Mouse (Mus musculus): ENCODE data around the gene Prex1.

The Prex1 gene

GRCm38 (mm10) chr2:166685824-166686223 lies 27.8 kb downstream of the Prex1 start:
- WGBS: 44% methylated on average over 8 of the region's 8 CpGs

DNA sequence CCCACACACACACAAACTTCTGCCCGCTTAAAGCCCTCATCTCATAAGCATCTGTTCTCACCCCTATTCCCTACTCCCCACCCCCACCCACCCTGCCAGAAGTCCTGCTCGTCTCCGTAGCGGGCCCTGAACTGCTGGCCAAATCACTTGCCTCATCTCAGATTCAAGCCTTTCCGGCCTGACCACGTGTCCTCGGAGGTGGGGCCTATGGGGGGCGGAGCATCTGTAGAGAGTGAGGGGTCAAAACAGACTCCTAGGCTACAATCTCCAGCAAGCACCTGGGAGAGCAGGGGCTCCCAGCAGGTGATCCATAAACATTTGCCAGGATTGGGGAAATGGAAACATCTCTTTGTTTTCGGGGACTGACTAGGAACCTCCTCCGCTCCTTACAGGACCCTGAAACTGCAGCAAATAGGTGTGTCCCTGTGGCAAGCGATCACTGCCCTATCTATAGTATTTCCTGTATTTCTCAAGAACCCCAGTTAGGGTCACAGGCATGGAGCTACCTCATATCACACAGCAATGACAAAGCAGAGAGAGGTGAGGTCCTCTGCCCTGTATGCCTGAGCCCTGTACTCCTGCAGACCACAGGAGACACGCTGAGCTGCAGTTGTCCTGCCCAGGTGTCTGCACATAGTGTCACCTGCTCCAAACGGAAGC lies 29.6 kb downstream of the Prex1 start:
- WGBS: 42% methylated on average over 13 of the region's 13 CpGs

DNA sequence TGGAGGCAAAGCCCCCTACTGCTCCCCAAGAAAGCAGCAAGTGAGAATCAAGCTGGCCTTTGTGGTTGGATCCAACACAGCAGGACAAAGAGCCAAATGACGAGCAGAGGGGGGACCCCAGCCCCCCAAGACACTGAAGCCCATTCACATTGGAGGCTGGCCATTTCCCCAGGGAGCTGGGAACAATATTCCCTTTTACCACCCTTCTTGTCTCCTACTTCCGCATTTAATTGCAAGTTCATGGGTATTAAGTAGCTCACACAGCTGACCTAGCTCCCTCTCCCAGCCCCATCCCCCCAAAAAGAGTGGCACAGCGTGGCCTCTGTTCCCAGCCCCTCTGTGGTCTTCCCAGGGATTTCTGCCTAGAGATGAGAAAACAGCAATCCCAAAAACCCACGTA lies 30.8 kb downstream of the Prex1 start:
- 60% methylated on average over 4 of the region's 4 CpGs for WGBS

- 55% methylated on average over 13 of the region's 13 CpGs for WGBS
These were observed 34.5 kb downstream of the Prex1 start for GRCm38 (mm10) chr2:166678959-166679759.

- 57% methylated on average over 11 of the region's 11 CpGs for WGBS
These were observed 36.7 kb downstream of the Prex1 start for GRCm38 (mm10) chr2:166676933-166677332.

GRCm38 (mm10) chr2:166676498-166676897 lies 37.1 kb downstream of the Prex1 start:
- whole genome bisulfite sequencing: 38% methylated on average over 14 of the region's 14 CpGs

GRCm38 (mm10) chr2:166675588-166676444 lies 37.8 kb downstream of the Prex1 start:
- 50% methylated on average over 14 of the region's 14 CpGs for WGBS

DNA sequence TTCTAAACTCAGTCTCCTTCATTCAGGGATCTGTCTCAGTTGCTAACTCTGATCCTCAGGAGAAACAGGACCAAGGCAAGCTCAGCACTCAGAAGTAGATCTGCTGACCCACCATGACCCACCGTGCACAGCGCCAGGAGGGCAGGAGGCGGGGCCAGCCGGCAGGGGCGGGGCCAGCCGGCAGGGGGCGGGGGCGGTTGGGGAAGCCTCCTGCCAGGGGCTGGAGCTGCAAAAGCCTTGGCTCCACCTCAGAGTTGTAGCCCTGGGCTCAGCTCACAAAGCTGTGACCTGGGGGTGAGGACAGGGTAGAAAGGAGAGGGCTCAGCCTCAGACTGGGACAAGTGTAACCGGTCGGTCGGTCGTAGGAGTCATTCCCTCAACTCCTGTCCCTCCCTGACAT lies 38.9 kb downstream of the Prex1 start:
- WGBS: 36% methylated on average over 11 of the region's 12 CpGs

- WGBS: 80% methylated on average over 12 of the region's 12 CpGs
These were observed 39.7 kb downstream of the Prex1 start for GRCm38 (mm10) chr2:166673951-166674350.

GRCm38 (mm10) chr2:166672171-166672965 lies 41.3 kb downstream of the Prex1 start:
- 71% methylated on average over 14 of the region's 14 CpGs for WGBS

DNA sequence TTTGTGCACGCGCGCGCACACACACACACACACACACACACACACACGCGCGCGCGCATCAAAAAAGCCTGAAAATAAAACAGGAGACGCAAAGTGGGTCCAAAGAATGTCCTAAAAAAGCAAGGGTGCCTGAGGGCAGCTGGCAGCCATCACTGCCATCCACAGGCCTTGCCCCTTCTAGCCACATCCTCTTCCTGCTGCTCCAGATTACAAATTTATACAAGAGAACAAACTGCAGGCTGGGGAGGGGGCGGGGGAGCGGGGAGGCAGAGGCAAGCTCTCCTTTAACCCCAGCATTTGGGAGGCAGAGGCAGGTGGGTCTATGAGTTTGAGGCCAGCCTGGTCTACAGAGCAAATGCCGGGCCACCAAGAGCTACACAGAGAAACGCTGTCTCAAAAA lies 42.0 kb downstream of the Prex1 start:
- 84% methylated on average over 14 of the region's 14 CpGs for WGBS

- 50% methylated on average over 8 of the region's 8 CpGs for WGBS
These were observed 42.6 kb downstream of the Prex1 start for GRCm38 (mm10) chr2:166671019-166671418.

- 78% methylated on average over 9 of the region's 9 CpGs for WGBS
These were observed 43.7 kb downstream of the Prex1 start for GRCm38 (mm10) chr2:166669922-166670321.

GRCm38 (mm10) chr2:166667790-166668695 lies 45.6 kb downstream of the Prex1 start:
- WGBS: 19% methylated on average over 22 of the region's 22 CpGs

GRCm38 (mm10) chr2:166666175-166666574 lies 47.5 kb downstream of the Prex1 start:
- 71% methylated on average over 13 of the region's 13 CpGs for WGBS

DNA sequence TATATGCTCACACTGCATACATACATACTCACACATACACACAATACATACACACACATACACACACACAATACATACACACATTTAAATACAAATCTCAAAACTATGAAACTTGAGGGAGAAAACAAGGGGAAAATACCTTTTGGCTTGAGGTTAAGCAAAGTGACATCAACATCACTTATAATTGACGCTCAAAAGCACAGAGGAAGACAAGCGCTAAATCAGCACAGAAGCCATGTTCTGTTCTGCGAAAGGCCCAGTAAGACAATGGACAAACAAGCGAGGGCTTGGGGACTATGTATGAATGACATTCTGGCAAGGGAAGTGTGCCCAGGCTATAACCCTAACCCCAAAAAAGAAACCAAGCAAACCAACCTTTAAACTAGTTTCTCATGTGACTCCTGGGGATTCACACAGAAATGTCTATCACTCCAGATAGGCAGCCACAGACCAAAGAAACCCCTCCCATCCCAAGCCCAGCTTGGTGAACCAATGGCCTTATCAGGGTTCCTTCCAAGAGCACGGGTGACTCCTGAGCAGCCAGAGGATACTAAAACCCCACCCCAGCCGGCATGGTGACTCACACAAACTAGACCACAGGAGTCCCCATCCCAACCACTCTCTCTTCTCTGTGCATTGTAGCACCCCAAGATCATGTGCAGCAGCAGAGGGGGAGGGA lies 48.2 kb downstream of the Prex1 start:
- 70% methylated on average over 6 of the region's 6 CpGs for WGBS

DNA sequence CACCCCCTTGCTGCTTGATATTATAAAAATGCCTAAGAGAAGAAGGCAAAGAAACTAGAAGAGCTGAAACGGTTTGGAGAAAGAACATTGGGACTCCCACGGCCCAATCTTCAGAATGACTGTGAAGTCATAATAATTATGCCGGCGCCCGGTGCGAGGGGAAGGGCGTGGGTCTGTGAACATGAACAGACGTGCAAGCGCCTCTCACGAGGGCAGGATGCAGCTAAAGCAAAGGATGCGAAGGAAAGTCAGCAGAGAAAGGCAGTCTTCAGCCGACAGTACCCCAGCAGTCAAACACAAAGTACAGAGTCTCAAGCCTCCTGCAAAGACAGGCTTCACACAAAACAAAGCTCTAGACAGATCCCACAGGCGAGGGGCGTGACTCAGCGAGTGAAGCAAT lies 49.1 kb downstream of the Prex1 start:
- WGBS: 35% methylated on average over 15 of the region's 15 CpGs

DNA sequence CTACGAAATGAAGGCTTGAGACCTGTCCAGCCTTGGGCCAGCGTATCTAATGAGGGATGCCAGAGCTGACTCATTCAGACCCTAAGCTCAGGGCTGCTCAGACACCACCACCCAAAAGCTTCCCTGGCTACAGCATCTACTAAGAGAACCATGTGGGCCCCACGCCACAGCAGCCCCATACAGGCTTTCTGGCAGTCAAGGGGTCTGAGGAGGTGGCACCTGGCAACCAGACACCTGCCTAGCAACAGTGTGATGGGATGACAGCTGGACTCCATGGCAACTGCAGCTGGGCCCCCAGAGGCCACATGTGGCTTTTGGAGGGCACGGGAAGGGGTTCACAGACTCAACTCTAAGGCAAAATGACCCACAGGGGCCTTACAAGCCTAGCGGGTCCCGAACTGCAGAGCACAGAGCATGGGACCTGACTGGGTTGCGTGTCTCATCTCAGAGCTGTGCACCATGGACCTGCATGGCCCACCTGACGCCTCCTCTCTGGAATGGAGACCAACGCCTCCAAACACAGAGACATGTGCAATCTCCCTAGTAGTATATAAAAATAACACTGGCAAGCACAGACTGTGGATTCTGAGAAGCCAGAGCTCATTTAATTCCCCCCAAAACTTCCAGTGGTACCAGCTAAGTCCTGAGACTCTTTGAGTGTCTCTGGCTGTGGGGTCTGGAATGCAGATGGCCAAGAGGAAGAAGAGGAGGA lies 50.2 kb downstream of the Prex1 start:
- WGBS: 66% methylated on average over 9 of the region's 9 CpGs

- WGBS: 52% methylated on average over 6 of the region's 6 CpGs
These were observed 51.0 kb downstream of the Prex1 start for GRCm38 (mm10) chr2:166662595-166663160.
